Comparison of ENCODE assay signal across 9 mouse cellular contexts in genomic region chr14:55743711-55744110, GRCm38 (mm10). TPM values are rescaled to one million over a fixed set of nuclear protein-coding genes. Genes with fewer than 3 reads are reported as not detected.
DNase-seq lines count a peak whose midpoint lies in the region; ATAC-seq and TF ChIP-seq lines count a peak whose summit lies in the region.
"Had no signal": no experiment of that assay in that cellular context is flagged by ENCODE, and none has a peak within 500 bp of the region (broad histone marks: within the 10 kb centered on the region; RNA-seq: fewer than 3 reads in every experiment).

No protein-coding gene starts in this region.

- ATAC-seq in lung, embryonic 16.5 days (ENCODE audit: low read depth), result peak; percentile 76

- DNase-seq in ES-CJ7 (ENCODE audit: low read depth, low spot score), result peak; percentile 83
- DNase-seq in cerebellum, adult 2 months, result peak; percentile 73 to 84
- peak; percentile 88 for DNase-seq in forelimb bud, embryonic 11.5 days (ENCODE audit: low read depth, low spot score)
- DNase-seq in heart, postnatal 4 days, result peak; percentile 93
- DNase-seq in layer of hippocampus, adult 8-10 months (ENCODE audit: low spot score in 2 of 2), result peak; percentile 59 to 89
- DNase-seq in ovary, postnatal 10 days (ENCODE audit: low spot score), result peak; percentile 86
- DNase-seq in thymus, postnatal 0 days (ENCODE audit: low spot score), result peak; percentile 87

- H3K36me3 ChIP-seq in lung, embryonic 16.5 days (ENCODE audit: control insufficient read depth, insufficient read depth, low read length), result peaks cover 8% of the 10 kb centered on the region

- TF ChIP-seq POLR2A in cerebellum, adult 2 months (IDR thresholded peaks at IDR 0.05; ENCODE audit: borderline replicate concordance, insufficient read depth, low read length), result no peak

- H3K27me3 ChIP-seq in cerebellum, adult 2 months (ENCODE audit: control insufficient read depth, insufficient read depth, low read length), result no peaks in the 10 kb centered on the region
- no peaks in the 10 kb centered on the region for H3K27me3 ChIP-seq in lung, embryonic 16.5 days (ENCODE audit: control insufficient read depth, insufficient read depth, low read depth, low read length)

- H3K4me1 ChIP-seq in cerebellum, adult 2 months (ENCODE audit: control insufficient read depth, insufficient read depth, low read length), result 0 out of 2 replicates have a peak, but pooled peaks cover 4% of the 10 kb centered on the region
- peaks cover 24% of the 10 kb centered on the region for H3K4me1 ChIP-seq in lung, embryonic 16.5 days (replicated peaks; ENCODE audit: control insufficient read depth, insufficient read depth, low read length)

- WGBS in cerebellum, adult 2 months, result 9% methylated on average over 10 of the region's 10 CpGs
- WGBS in lung, embryonic 16.5 days, result 18% methylated on average over 10 of the region's 10 CpGs

- H3K4me2 ChIP-seq in lung, embryonic 16.5 days (ENCODE audit: low read depth, low read length), result peak overlapping the region; percentile 49

- no peak overlapping the region for H3K4me3 ChIP-seq in cerebellum, adult 2 months (replicated peaks; ENCODE audit: insufficient read depth, low read depth, low read length)
- peak overlapping the region; percentile 18; the same call in 1 of the 2 replicates for H3K4me3 ChIP-seq in lung, embryonic 16.5 days (ENCODE audit: low read length)

- H3K9me3 ChIP-seq in lung, embryonic 16.5 days (ENCODE audit: control insufficient read depth, low read length), result no peaks in the 10 kb centered on the region

- H3K27ac ChIP-seq in cerebellum, adult 2 months (ENCODE audit: insufficient read depth, low read length), result no peak overlapping the region
- no peak overlapping the region for H3K27ac ChIP-seq in lung, embryonic 16.5 days (ENCODE audit: low read length)
- H3K27ac ChIP-seq: macrophage had no signal

- peak; percentile 96 for TF ChIP-seq CTCF in cerebellum, adult 2 months (IDR thresholded peaks at IDR 0.05; ENCODE audit: borderline replicate concordance, insufficient read depth, low read depth, low read length)

- peak overlapping the region; percentile 59 for H3K9ac ChIP-seq in lung, embryonic 16.5 days (ENCODE audit: low read length)

RNA-seq across cellular contexts. Expression of gene Dhrs1, which starts 1.8 kb away (rescaled TPM):
- 113 and 122 TPM in 2 replicates for polyA plus RNA-seq in cerebellum, adult 2 months (2012; rRNA removed)
- 10 to 100 TPM; 46.0 to 51.4 TPM for total RNA-seq in heart, postnatal 4 days (2021)
- 100 to 1,000 TPM in 3 of 4 experiments, 10 to 100 TPM in 1; 86.6 to 148 (median 116) TPM for total RNA-seq in layer of hippocampus, adult 8-10 months (2022)
- 88.5 and 95.0 TPM in 2 replicates for polyA plus RNA-seq in lung, embryonic 16.5 days (2015; fragmentation: Nextera tagmentation; extraction: Ambion mirVana)
- 63.6 and 65.8 TPM in 2 replicates for polyA plus RNA-seq in thymus, postnatal 0 days (2015; fragmentation: Nextera tagmentation; extraction: Ambion mirVana)

RNA-seq across cellular contexts. Expression of gene Nop9, which starts 1.8 kb away (rescaled TPM):
- 10.7 and 10.8 TPM in 2 replicates for polyA plus RNA-seq in cerebellum, adult 2 months (2012; rRNA removed)
- 10 to 100 TPM; 17.8 to 18.3 TPM for total RNA-seq in heart, postnatal 4 days (2021)
- 10 to 100 TPM; 11.8 to 14.0 (median 13.1) TPM for total RNA-seq in layer of hippocampus, adult 8-10 months (2022)
- 32.6 and 37.8 TPM in 2 replicates for polyA plus RNA-seq in lung, embryonic 16.5 days (2015; fragmentation: Nextera tagmentation; extraction: Ambion mirVana)
- 37.8 and 47.2 TPM in 2 replicates for polyA plus RNA-seq in thymus, postnatal 0 days (2015; fragmentation: Nextera tagmentation; extraction: Ambion mirVana)

RNA-seq across cellular contexts. Expression of gene Cideb, which starts 14.5 kb away (rescaled TPM):
- 10.5 and 15.2 TPM in 2 replicates for polyA plus RNA-seq in cerebellum, adult 2 months (2012; rRNA removed)
- 1 to 10 TPM; 1.2 to 2.2 TPM for total RNA-seq in heart, postnatal 4 days (2021)
- total RNA-seq in layer of hippocampus, adult 8-10 months (2022), result 1 to 10 TPM; 1.4 to 3.0 (median 1.7) TPM
- 1.0 and 1.5 TPM in 2 replicates for polyA plus RNA-seq in lung, embryonic 16.5 days (2015; fragmentation: Nextera tagmentation; extraction: Ambion mirVana)
- polyA plus RNA-seq in thymus, postnatal 0 days (2015; fragmentation: Nextera tagmentation; extraction: Ambion mirVana), result 0.14 TPM in 1 of 2 replicates, not detected in the other

RNA-seq across cellular contexts. Expression of gene Ltb4r2, which starts 17.5 kb away (rescaled TPM):
- polyA plus RNA-seq in cerebellum, adult 2 months (2012; rRNA removed), result 0.07 and 0.08 TPM in 2 replicates
- under 1 TPM; 0.11 to 0.26 TPM for total RNA-seq in heart, postnatal 4 days (2021)
- total RNA-seq in layer of hippocampus, adult 8-10 months (2022), result under 1 TPM in 3 of 4 experiments, not detected in 1; 0.16 to 0.23 (median 0.22) TPM
- polyA plus RNA-seq in lung, embryonic 16.5 days (2015; fragmentation: Nextera tagmentation; extraction: Ambion mirVana), result 0.20 and 0.23 TPM in 2 replicates
- polyA plus RNA-seq in thymus, postnatal 0 days (2015; fragmentation: Nextera tagmentation; extraction: Ambion mirVana), result 0.78 and 1.2 TPM in 2 replicates
- polyA plus RNA-seq: macrophage had no signal

RNA-seq across cellular contexts. Expression of gene Rabggta, which starts 21.6 kb away (rescaled TPM):
- polyA plus RNA-seq in cerebellum, adult 2 months (2012; rRNA removed), result 64.1 and 66.8 TPM in 2 replicates
- 10 to 100 TPM; 13.1 to 13.9 TPM for total RNA-seq in heart, postnatal 4 days (2021)
- total RNA-seq in layer of hippocampus, adult 8-10 months (2022), result 10 to 100 TPM; 42.8 to 53.5 (median 44.8) TPM
- polyA plus RNA-seq in lung, embryonic 16.5 days (2015; fragmentation: Nextera tagmentation; extraction: Ambion mirVana), result 34.2 and 35.0 TPM in 2 replicates
- 32.2 and 39.4 TPM in 2 replicates for polyA plus RNA-seq in thymus, postnatal 0 days (2015; fragmentation: Nextera tagmentation; extraction: Ambion mirVana)
